Mouse (Mus musculus) induced T-regulatory cell, adult 2 months (primary cell): Measurements from ENCODE around the gene Vmn2r61.

Experiments used
- DNase-seq: peaks from one replicate; pipeline ENCODE4 v3.0.0-alpha.2; 2012; ENCODE audit warnings: low read depth

Gene Vmn2r61

DNA sequence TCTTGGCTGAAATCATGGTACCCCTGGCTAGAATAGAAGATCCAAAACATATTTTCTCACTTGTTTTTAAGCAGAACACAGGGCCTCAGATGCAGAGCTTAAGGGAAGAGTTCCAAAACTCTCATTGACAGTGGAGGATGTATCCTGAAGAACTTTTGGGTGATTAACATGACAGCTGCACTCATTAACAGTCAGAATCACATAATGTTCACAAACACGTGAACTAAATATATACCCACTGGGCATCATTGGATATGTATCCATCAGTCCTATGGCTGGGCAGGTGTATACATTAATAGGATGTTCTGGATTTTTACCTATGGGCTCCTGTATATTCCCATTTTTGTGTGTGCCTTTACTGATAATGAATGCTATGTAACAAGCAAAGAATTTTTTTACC is at the start of gene Vmn2r61:
Gene Vmn2r61, plus strand, starts transcription at position 301 of the 400 bp plus-strand sequence.
- no peak for DNase-seq
